Mouse (Mus musculus) ovary, postnatal 36 days (tissue): Measurements from ENCODE around the gene Mrc1.
A peak's percentile ranks its signal among the peaks of the same experiment; 100 is the strongest.
"Not testable (repeated sequence)": the region's sequence is repeated elsewhere in the genome, so short reads cannot be mapped to it uniquely, and the experiment has no call there.

ENCODE experiments used
- DNase-seq: peaks from one replicate; pipeline ENCODE4 v3.0.0; 2022; ENCODE audit warnings: low spot score, mixed read lengths

Gene Mrc1

DNA sequence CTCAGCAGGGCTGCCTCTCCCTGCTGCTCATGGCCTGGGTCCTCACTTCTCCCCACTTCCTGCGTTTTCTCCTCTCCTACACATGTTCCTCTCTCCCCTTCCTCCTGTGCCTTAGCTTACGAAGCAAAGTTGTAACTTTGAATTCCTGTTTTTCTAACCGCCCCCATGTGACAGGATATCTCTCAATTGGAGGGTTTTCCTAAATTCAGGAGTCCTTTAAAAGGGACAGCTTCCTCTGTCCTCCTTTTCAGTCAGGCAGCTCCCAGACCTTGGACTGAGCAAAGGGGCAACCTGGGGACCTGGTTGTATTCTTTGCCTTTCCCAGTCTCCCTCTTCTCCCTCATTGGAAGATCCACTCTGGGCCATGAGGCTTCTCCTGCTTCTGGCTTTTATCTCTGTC is at the start of gene Mrc1:
Mrc1 (plus strand) TSS at position 244 of the 400 bp plus-strand sequence.
- no peak for DNase-seq

DNA sequence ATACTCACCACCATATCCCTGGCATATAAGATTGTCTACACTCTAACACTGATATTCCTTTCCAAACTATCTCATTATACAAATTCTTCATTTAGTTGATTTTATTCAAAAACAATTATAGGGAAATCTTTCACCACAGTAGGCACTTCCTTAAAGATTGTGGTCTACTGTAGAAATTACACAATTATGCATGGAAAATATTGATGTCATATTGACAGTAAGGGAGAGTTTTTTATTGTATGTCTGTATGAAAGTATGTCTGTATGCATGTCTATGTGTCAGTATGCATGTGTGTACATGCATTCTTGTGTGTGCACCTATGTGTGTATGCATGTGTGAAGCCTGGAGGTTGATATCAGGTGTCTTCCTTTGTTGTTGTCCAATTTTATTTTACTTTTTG is 44.8 kb upstream of the Mrc1 start:
- no peak for DNase-seq

DNA sequence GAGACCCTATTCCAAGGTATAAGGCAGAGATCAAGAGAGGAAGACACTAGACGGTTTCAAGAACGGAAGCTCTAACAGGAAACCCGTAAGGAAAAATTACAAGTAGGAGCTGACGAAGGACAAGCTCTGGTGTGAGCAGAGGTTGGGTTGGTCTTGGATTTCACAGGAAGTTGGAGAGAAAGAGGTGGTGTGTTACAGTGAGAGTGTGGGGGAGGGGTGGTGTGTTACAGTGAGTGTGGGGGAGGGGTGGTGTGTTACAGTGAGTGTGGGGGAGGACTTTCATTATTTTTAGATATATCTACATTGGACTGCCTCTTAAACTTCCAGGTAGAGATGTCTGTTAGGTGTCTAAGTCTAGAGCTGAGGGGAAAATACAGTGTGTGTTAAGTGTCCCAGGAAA is 38.5 kb upstream of the Mrc1 start:
- DNase-seq: no peak

DNA sequence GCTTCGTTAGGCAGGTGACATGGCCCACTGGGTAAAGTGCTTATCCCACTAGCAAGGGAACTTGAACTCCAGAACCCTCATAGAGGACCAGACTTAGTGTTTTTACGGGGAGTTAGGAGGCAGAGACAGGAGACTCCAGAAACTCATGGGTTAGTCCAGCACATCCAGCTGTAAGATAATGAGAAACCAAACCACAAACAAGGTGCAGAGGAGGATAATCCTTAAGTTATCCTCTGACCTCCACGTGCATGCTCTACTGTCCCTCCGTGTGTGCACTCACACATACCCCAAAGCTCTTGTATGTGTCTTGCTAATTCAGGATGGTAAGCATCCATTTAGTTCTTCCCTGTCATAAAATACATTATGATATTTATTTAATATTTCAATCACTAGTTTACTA is 37.6 kb upstream of the Mrc1 start:
- no peak for DNase-seq

DNA sequence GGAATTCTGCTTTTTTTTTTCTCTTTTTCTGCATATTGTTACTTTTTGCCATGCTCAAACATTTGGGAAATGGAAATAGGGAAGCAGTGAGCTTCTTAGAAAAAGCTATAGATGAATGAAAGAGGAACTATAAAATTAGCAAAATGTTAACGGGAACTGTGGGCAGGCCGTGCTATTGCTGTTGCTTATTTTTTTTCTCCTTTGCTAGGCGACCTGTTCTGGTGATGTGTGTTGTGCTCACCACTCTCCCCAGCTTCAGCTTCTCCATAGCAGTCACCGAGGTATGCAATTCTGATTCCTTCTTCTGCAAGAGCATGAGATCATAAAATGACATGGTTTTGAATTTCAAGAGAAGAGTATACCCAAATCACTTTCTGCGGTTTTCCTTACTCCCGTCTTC is 37.1 kb upstream of the Mrc1 start:
- no peak for DNase-seq

DNA sequence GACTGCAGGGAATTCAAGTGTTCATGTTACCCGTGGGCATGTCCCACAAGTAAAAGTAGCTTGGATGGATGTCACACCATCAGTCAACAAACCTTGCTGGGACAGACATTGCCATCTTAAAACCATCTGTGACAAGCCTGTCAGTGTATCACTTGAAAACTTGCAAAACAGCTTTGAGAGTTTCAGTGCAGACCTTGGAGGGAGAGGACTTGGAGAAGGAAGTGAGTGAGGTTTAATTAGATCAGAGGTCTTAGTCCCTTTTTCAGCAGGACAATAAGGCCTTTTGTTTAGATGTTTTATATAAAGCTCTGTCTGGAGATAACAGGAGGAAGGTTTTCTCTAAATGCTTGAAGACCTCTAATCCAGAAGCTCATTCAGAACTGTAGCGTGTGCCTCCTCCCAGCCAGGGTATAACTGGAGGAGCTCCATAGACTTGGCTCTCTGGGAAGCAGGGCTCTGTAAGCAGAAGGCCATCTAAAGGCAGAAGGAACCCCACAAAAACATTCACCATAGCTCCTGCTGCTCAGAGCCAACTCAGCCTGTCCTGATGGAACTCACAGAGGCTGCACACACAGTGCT is 30.8 kb upstream of the Mrc1 start:
- not testable (repeated sequence) for DNase-seq

DNA sequence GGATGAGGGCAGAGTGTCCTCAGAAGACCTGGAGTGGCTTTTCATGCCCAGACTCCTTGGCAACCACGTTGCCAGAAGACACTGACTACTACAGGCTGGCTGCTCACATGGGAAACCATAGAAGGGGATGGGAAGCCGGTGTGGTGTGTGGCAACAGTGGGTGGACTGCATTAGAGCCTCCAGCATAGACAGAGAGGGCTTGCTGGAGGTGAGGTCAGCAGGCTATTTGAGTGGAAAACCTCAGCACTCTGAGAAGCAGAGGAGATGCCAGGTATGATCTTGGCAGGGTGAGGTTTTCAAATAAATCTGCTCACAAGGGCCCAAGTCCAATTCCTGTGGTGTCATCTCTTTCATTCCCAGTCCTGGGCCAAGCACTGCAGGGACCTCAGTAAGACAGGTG is 29.6 kb upstream of the Mrc1 start:
- DNase-seq: peak; percentile 3

DNA sequence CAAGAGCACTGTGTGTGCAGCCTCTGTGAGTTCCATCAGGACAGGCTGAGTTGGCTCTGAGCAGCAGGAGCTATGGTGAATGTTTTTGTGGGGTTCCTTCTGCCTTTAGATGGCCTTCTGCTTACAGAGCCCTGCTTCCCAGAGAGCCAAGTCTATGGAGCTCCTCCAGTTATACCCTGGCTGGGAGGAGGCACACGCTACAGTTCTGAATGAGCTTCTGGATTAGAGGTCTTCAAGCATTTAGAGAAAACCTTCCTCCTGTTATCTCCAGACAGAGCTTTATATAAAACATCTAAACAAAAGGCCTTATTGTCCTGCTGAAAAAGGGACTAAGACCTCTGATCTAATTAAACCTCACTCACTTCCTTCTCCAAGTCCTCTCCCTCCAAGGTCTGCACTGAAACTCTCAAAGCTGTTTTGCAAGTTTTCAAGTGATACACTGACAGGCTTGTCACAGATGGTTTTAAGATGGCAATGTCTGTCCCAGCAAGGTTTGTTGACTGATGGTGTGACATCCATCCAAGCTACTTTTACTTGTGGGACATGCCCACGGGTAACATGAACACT is 28.2 kb upstream of the Mrc1 start:
- DNase-seq: not testable (repeated sequence)

DNA sequence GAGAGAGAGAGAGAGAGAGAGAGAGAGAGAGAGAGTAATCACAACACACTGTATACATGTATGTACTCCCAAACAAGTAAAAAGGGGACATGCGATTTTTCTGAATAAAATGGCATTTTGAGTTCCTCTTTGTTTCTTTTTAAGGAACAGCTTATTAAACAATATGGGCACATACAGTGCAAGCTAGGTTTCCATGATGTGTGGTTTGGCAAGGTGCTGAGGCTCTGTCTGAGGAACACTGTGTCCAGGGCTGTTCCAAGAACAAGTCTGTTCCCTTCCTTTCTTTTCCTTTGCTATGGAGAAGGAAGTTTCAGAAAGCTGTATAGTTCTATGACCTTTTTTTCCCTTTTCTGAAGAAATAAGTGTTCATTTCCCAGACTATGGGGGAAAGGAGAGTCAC is 24.9 kb upstream of the Mrc1 start:
- no peak for DNase-seq

DNA sequence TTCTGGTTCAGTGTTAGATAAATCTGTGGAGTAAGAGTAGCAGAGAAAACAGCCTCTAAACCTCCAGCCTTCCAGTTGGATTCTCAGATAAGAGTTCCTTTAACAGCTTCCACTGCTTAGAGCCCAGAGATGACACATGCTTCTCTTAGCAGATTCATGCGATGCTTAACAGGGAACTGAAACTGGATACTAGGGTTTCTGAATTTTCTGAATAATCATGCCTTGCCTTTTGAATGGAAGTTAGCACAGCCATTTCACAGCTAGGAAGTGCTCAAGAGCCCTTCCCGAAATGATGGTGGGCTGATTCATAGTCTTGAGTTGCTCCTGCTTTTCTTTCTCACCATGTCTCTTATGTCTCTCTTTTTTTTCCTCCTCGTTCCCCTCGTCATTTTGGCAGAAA is 22.4 kb upstream of the Mrc1 start:
- no peak for DNase-seq

DNA sequence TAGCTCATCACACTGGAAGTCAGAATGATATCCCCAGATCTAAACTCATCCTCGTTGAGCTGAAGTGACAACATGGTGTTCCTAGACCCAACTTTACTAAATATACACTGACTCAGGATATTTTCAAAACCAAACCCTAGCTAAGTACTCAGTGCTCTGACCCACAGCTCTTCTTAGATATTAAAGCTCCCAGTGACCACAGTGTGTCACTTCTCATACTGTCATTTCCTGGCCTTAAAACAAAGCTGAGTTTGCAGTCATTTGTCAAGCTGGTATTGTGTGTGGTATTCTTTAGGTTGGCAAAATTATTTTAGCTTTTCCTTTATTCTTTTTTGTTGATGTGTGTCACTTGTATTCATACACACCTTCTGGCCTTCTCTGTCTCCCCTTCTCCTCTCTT is 18.5 kb upstream of the Mrc1 start:
- DNase-seq: no peak

DNA sequence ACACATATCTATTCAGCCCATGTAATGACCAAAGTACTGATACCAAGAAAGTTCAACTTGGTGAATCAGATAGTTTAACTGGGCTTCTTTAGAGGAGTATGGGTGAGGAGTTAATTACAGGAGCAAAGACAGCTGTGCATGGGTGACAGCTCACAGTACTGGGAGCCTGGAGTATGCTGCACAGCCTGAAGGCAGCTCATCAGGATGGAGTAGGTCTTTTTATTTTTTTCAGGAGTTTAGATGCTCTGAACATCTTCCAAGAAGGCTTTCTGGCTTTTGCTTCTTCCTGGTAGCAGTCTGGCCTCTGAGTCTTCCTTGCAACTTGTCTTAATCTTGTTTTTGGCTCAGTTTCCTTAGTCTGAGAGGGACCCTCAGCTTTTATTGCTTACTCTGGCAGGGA is 17.6 kb upstream of the Mrc1 start:
- no peak for DNase-seq

DNA sequence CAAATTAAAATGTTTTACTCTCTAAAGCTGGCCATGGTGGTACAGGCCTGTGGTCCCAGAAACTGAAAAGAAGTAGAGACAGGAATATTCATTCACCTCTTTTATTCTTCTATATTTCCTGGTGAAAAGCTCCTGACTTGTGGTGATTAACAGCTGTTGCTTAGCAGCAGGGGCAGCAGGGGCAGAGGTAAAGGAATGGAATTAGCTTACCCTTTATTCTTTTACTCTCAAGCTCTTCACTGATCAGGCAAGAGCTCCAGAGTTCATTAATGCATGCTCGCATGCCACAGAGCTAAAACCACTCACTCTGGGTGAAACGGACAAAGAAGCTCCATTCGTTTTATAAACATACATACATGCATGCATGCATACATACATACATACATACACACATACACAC is 14.4 kb upstream of the Mrc1 start:
- DNase-seq: no peak

DNA sequence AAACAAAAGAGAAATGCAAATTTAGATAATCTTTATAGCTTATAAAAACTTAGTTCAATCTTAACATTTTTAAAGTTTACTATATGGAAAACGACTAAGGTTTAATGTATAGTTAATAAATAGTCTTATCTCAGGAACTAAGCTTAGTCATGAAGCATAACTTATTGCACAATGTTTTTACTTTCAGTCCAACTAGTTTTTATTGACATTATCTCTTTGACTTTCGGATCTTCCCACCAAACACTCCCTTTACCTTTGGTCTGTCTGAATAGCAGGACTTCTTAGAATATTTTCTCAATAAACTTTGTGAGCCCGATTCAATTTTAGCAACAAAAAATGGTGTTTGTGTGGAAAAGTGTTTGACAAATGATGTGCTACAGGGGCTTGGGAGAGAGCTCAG is 12.5 kb upstream of the Mrc1 start:
- DNase-seq: no peak

DNA sequence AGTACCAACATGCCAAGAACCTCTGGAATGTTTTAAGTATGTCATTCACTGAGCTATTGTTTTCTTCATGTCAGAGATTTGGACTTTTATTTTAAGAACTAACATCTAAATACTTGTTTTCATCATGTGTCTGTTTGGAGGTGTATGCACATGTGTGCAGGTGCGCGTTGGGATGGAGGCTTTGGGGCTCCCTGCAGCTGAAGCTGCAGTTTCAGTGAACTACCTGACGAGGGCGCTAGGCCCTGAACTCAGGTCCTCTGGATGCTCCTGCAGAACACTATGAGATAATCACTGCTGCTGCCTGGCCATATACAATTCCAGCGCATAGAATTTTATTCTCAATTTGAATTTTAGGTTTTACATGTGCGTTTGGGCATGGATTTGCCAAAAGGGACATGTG is 11.1 kb upstream of the Mrc1 start:
- DNase-seq: no peak

DNA sequence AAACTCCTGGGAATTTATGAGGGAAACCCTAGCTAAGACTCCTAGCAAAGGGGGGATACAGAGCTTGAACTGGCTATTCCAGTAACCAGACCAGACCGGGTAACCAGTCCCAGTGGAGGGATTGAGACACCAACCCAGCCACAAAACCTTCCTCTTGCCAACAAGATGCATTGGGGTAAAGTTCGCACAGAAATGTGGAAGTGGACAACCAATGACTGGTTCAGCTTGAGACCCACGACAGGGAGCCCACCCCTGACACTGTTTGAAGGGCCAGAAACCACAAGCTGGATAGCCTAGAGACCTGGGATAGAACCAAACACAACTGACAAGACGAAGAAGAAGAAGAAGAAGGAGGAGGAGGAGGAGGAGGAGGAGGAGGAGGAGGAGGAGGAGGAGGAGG is 4.8 kb upstream of the Mrc1 start:
- DNase-seq: no peak

DNA sequence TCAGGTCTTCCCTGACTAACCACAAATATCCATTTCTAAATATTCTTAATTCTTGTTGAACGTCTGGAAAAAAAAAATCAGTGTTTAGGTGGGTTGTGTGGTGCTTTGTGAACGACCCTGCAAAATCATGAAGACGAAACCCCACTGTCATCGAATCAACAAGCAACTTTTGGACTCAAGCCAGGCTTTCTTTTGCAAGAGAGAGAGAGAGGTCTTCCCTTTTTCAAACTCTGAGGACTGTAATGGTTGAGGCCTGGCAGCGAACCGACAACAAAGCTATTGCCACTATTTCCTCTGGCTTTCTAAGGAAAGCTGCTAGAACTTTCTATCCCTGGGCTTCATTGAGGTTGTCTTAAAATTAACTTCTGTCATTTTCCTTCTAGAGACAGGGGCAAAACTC is 697 bp upstream of the Mrc1 start:
- DNase-seq: no peak

DNA sequence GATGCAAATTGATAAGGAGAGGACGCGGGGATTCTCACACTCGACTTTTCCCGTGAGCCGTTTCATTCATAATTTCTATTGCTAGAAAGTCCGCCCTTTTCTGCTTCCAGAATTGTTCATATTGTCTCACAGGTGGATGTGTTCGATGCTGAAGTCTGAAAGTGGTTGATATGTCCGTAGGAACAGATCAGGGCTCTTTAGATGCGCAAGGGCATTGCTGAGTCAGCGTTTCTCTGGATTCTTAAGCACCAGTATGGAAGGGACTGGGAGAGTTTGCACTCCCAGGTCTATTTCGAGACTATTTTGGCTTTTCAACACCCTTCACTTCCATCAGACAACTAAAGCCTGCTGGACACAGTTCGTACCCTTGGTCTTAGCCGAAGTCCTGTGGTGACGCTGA is 787 bp downstream of the Mrc1 start:
- DNase-seq: no peak

DNA sequence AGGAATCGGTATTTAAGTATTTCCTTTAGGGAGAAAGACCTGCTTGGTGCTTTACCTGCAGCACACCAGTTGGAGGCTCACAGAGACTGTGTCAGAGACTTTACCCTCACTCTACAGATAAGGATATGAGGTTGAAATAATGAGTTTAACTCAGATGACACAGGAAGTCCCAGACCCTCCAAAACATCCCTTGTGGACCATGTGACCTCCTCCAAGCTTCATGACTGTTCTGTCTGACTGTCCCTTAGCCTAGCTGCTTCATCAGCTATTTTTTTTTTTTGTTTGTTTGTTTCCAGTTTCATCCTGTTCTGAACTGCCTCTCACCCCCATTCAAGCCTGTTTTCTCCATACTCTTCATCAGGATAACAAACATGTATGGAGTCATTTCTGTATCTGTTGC is 3.7 kb downstream of the Mrc1 start:
- no peak for DNase-seq

DNA sequence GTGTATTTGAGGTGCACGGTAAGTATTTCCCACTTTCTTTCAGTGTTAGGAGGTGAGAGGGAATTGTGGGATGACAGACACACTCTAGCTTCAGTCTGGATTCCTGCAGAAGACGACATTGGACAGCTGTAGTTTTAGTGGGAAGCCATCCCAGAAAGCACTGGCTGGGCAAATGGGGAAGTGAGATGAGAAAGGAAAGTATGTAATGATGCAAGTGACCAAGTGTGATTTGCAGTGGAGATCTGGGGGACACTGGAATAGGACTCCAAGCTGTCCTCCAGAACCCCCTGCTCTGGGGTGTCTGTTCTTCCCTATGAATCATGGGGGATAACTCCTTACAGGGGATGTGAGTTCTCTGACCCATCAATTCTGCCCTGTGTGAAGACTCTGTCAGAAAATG is 4.8 kb downstream of the Mrc1 start:
- no peak for DNase-seq

DNA sequence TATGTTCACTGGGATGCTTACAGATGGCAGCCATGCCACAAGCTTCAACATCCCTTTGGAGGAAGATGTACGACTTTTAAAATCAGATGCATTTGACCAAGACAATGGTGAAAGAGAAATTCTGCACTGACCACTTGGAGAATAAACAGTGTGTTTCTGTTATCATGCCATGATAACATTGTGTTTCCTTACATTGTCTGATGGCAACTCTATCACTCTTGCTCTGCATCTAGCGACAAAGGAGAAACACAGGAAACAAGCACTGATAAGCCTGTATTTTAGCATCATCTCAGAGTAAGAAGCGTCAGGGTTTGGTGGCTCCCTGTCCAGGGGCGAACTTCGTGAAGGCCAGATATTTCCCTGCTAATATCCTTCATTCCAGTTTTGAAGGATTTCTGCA is 6.1 kb downstream of the Mrc1 start:
- DNase-seq: no peak

DNA sequence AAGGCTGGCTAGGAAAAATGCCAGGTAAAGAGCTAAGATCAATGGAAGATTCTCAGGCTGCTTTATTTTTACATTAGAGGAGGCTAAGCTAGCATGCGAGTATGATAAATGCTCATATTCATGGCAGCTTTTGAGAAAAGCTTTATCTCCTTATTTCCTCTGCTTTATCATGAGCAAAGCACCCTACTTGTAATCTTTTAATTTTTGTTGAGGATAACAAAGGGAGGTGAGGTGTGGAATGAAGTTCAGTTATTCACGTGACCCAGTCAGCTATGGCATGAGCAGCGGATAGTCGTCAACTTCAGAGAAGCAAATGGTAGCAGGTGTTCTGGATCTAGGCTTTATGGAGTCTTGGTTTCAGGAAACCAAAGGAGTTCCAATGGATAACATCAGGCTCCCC is 7.7 kb downstream of the Mrc1 start:
- no peak for DNase-seq

DNA sequence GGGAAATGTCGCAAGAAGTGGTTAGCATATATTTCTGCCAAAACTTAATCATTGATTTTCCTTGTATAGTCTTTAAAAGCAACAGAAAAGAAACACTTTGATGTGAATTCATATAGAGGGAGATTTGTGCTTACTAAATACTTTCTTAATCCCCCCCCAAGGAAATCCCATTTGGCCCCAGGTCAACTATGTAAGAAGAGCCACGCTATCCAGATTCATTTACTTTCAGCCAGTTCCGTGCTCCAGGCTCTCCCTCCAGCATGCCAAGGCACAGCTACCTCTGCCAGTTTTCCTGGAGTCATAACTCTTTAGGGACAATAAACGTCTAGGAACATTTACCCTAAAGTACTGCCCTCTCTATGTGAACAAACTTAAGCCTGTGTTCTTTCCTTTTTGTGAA is 8.5 kb downstream of the Mrc1 start:
- DNase-seq: no peak

DNA sequence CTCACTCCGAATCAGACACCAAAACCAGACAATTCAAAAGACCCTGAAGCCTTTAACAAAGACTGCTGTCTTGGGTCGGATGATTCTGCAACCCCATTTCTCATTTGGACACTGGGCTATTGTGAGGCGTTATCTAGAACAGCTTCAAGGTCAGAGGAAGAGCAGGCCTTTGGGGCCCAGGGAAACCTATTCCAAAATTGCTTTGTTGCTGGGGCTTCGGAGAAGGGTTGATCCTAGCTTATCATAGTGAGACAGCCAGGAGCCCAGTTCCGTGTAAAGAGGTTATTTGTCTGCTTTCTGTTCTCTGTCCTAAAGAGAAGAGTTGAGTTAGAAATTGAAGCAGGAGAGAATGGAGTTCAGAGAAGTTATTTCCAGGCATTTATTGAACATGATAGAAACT is 10.0 kb downstream of the Mrc1 start:
- no peak for DNase-seq

DNA sequence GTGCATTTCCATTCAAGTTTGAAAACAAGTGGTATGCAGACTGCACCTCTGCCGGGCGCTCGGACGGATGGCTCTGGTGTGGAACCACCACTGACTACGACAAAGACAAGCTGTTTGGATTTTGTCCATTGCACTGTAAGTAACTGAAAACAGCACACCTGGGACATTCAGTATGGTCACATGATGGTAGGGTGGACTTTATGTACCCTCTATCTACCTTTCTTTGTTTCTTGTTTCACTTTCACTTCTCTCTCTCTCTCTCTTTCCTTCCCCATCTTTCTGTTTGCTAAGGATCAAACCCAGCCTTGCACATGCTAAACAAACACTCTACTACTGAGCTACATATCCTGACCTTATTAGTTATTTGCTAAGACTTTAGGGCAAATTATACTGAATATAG is 15.0 kb downstream of the Mrc1 start:
- DNase-seq: no peak
